Mouse (Mus musculus): Measurements from ENCODE around the gene Xrcc3. TPM values are rescaled to one million over a fixed set of nuclear protein-coding genes. Genes with fewer than 3 reads are reported as not detected.

Gene Xrcc3
- polyA plus RNA-seq, 1 experiment from 2014 or later = 9.2 TPM

Other genes starting within 250 kb of the Xrcc3 start
- gene Mark3, start 239.3 kb downstream of the Xrcc3 start, polyA plus RNA-seq (2015; fragmentation: Nextera tagmentation; extraction: Ambion mirVana) = 23.5 and 24.0 TPM in 2 replicates
- gene Ckb, start 141.5 kb downstream of the Xrcc3 start, polyA plus RNA-seq (2015; fragmentation: Nextera tagmentation; extraction: Ambion mirVana) = 210 and 218 TPM in 2 replicates
- gene Trmt61a, start 135.8 kb downstream of the Xrcc3 start, polyA plus RNA-seq (2015; fragmentation: Nextera tagmentation; extraction: Ambion mirVana) = 7.0 and 7.2 TPM in 2 replicates
- 50.2 and 50.7 TPM in 2 replicates for gene Bag5, start 100.6 kb downstream of the Xrcc3 start, polyA plus RNA-seq (2015; fragmentation: Nextera tagmentation; extraction: Ambion mirVana)
- gene Apopt1, start 100.6 kb downstream of the Xrcc3 start, polyA plus RNA-seq (2015; fragmentation: Nextera tagmentation; extraction: Ambion mirVana) = 45.7 and 47.0 TPM in 2 replicates
- gene Klc1, start 55.0 kb downstream of the Xrcc3 start, polyA plus RNA-seq (2015; fragmentation: Nextera tagmentation; extraction: Ambion mirVana) = 82.4 and 86.9 TPM in 2 replicates
- gene Zfyve21, start 297 bp upstream of the Xrcc3 start, polyA plus RNA-seq (2015; fragmentation: Nextera tagmentation; extraction: Ambion mirVana) = 111 and 135 TPM in 2 replicates
- gene Ppp1r13b, start 94.2 kb upstream of the Xrcc3 start, polyA plus RNA-seq (2015; fragmentation: Nextera tagmentation; extraction: Ambion mirVana) = 11.3 and 15.9 TPM in 2 replicates
- gene Atp5mpl, start 153.1 kb upstream of the Xrcc3 start, polyA plus RNA-seq (2015; fragmentation: Nextera tagmentation; extraction: Ambion mirVana) = 621 and 663 TPM in 2 replicates
- gene Tdrd9, start 157.7 kb upstream of the Xrcc3 start, polyA plus RNA-seq (2015; fragmentation: Nextera tagmentation; extraction: Ambion mirVana) = 0.18 and 0.23 TPM in 2 replicates
- not detected in 2 replicates for gene Rd3l, start 167.4 kb upstream of the Xrcc3 start, polyA plus RNA-seq (2015; fragmentation: Nextera tagmentation; extraction: Ambion mirVana)

Data from lung, embryonic 16.5 days (tissue).